Mouse (Mus musculus): ENCODE measurements around the gene Eif4g3. TPM values are rescaled to one million over a fixed set of nuclear protein-coding genes. Genes with fewer than 3 reads are reported as not detected.

The Eif4g3 gene
- polyA plus RNA-seq, 1 experiment from 2014 or later: 43.3 TPM

Small RNA genes lying within 50 kb of the gene (microRNA-seq; reads per million reads assigned to microRNA genes)
- not detected for gene Mir6399

Other genes starting within 250 kb of the Eif4g3 start
- gene Alpl, start 196.6 kb upstream of the Eif4g3 start, polyA plus RNA-seq (2014; fragmentation: Nextera tagmentation; extraction: Ambion mirVana): 21.9 and 24.9 TPM in 2 replicates
- gene Ece1, start 130.8 kb upstream of the Eif4g3 start, polyA plus RNA-seq (2014; fragmentation: Nextera tagmentation; extraction: Ambion mirVana): 80.6 and 83.2 TPM in 2 replicates
- 192 and 196 TPM in 2 replicates for gene Hp1bp3, start 223.3 kb downstream of the Eif4g3 start, polyA plus RNA-seq (2014; fragmentation: Nextera tagmentation; extraction: Ambion mirVana)